Mouse (Mus musculus) layer of hippocampus, adult 2 months (tissue): ENCODE data around the gene Ces5a. TPM values are rescaled to one million over a fixed set of nuclear protein-coding genes. Genes with fewer than 3 reads are reported as not detected.

Experiments used
- DNase-seq, 2 experiments: peaks; one replicate each; pipeline ENCODE4 v3.0.0; 2022; ENCODE audit warnings: low spot score in 2 of 2
- H3K27ac ChIP-seq: fragments of 200-600 bp; 2 replicates; pipeline ENCODE4 v1.8.1; 2022
- H3K4me3 ChIP-seq: fragments of 200-600 bp; 2 replicates; pipeline ENCODE4 v1.8.1; 2022; ENCODE audit warnings: mild to moderate bottlenecking
- CTCF ChIP-seq: fragments of 200-600 bp; conservative IDR thresholded peaks from 2 replicates; pipeline ENCODE4 v1.8.1; 2022; ENCODE audit warnings: antibody characterized with exemption, mild to moderate bottlenecking, moderate library complexity
- long read RNA-seq, 2 experiments: library from polyadenylated mRNA; stranded (forward); transcript quantifications; one replicate each; pipeline ENCODE4 v2.0.0; 2021; ENCODE audit warnings: borderline mapping rate in 2 of 2
- total RNA-seq, 2 experiments: library from RNA; stranded (reverse); gene quantifications; 2 replicates each; pipeline ENCODE4 v1.2.3; 2021

Ces5a gene
- total RNA-seq, result under 1 TPM; 0.34 to 0.97 TPM
- long read RNA-seq, experiment 1, result 0 reads
- long read RNA-seq, experiment 2, partial matches to known transcripts, result 1 of 1 reads
- long read RNA-seq, experiment 2, other reads (novel, unspliced or antisense), result 0 of 1 reads

DNA sequence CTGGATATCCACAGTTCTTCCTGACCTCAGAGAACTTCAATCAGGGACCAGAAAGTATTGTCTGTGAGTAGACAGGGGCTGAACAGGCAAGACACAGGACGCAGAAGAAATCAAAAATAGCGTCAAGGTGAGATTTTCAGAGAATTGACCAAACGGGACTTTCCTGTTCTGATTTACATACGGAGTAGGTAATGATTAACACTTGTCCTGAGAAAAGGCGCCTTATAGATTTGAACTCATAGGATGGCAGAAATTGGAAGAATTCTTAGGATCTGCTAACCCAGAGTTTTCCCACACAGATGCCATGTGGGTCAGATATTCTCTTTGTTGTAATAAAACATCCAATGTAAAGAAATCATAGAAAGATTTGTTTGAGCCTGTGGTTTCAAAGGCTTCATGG is at the start of gene Ces5a:
Ces5a (minus strand) TSS at position 101 of the 400 bp plus-strand sequence.
- H3K4me3 ChIP-seq, result no peak within 1 kb of the TSS
- no peak within 1 kb of the TSS for H3K27ac ChIP-seq
- DNase-seq, result no peak
- no peak for TF ChIP-seq CTCF

DNA sequence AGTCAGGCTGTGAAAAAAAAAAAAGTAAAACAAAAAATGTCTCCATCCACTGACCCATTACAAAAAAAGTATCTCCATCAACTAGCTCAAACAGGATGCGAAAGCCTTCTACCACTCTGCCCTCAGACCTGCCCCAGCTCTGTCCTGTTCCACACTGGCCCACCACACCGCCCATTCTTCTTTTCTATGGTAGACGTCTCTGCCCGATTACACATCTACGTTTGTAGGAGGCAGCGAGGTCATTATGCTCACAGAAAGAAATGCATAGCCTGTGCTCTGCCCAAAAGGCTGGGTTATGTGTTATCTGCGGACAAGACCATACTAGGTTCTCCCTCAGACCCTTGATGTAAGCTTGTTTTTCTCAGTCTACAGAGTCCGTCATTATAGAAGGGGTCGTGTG is 37.2 kb upstream of the Ces5a start:
- H3K27ac ChIP-seq, result peak overlapping the region; percentile 98
- no peak for DNase-seq
- TF ChIP-seq CTCF, result no peak
- no peak overlapping the region for H3K4me3 ChIP-seq

DNA sequence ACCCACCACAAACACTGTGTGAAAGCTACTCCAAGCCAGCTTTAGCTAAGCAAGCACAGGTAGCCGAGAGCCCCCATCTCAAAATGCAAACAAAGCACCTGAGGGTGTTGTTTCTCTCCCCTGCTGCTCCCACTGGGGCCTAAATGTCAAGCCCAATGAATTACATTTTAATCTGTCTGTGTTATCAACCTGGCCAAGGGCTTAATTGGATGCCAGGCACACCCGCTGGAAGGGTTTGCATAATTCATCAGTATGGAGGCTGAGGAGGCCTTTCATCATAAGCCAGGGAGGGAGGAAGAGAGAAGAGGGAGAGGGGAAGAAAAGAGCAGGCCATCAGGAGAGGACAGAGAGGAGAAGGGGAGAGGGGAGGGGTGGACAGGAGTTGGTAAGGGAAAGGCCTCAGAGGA is 36.5 kb upstream of the Ces5a start:
- Histone ChIP-seq H3K4me3 (no peak overlapping the region), H3K27ac (peak overlapping the region; percentile 98)
- TF ChIP-seq CTCF, result no peak
- DNase-seq, result peak in 1 of 2 experiments; percentile 20

DNA sequence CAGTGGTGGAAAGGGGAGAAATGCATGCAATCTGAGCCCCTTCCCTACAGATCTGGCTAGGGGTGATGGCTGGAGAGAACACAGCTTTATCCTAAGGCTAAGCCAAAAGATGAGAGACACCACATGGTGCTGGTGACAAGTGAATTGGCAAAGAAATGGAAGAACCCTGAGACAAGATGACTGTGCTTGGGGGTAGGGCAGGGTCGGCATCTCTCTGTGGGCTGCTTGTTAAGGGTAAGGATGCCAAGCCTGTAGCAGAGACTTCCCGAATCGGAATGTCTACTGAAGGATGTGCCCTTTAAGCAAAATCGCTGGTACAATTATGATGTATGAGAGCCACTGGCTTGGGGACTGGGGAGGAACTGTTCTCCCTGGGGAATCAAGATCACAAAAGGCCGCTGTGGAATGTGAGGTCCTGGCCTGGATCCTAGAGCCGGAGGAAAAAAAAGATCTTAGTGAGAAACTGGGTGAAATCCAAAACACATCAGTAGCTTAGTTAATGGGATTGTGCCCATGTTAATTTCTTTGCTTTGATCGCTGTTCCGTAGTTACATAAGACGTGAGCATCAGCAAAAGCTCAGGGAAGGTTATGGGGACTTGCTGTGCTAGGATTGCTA is 35.8 kb upstream of the Ces5a start:
- no peak overlapping the region for H3K4me3 ChIP-seq
- peak overlapping the region; percentile 98 for H3K27ac ChIP-seq
- TF ChIP-seq CTCF, result no peak
- peak; percentile 54 to 72 for DNase-seq

DNA sequence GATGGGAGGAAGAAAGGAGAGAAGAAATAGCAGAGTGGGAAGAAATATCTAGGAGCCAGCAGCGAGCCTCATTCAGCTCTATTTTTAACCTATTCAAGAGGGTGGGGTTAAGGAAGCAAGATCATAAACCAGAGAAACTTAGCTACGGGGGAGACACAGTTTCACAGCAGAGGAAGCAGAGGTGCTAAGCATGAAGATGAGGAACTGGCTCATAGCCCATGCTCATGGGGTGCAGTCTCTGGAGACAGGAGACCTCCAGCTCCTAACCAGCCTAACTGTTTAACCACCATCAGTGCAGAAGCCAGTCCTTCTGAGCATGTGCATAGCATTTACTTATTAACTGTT is 34.5 kb upstream of the Ces5a start:
- peak overlapping the region; percentile 25; the same call in 1 of the 2 replicates for H3K4me3 ChIP-seq
- no peak for DNase-seq
- peak overlapping the region; percentile 98 for H3K27ac ChIP-seq
- no peak for TF ChIP-seq CTCF

DNA sequence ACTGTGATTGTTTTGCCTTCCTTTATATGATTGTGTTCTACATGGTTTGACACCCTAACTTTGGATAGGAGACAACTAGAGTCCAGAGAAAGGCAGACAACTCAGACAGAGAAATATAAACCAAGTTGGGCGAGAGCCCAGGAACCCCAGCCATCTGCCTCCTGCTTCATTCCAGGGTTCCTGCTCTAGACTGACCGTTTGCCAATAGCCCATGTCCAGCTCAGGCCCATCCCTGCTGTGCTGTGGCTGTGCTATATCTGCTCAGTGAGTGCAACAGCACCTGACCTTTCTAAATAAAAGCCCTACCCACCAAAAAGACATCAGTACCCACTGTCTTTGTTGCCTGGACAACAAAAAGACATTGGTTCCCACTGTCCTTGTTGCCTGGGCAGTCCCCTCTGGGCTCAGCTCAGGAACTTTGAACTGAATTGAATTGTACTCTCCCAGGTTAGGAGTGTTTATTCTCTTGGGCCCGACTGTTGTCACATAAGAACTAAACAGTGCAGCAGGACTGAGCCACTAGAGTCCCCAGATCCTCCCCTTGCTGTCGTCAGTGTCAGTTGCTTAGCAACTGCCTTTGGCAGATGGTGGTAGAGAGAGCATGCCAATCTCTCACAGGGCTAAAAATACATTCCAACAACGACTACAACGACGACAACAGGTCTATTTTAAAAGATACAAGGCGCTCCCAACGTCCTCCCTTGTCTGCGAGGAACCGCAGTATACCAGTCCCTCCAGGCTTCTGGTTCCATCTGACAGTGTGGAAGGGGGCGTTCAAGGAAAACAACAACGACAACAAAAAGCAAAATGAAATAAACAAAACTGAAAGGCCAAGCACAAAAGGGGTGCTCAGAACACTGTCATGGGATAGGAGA is 33.9 kb upstream of the Ces5a start:
- TF ChIP-seq CTCF, result no peak
- peak overlapping the region; percentile 98 for H3K27ac ChIP-seq
- peak overlapping the region; percentile 25; the same call in 1 of the 2 replicates for H3K4me3 ChIP-seq
- peak; percentile 87 to 93 for DNase-seq

DNA sequence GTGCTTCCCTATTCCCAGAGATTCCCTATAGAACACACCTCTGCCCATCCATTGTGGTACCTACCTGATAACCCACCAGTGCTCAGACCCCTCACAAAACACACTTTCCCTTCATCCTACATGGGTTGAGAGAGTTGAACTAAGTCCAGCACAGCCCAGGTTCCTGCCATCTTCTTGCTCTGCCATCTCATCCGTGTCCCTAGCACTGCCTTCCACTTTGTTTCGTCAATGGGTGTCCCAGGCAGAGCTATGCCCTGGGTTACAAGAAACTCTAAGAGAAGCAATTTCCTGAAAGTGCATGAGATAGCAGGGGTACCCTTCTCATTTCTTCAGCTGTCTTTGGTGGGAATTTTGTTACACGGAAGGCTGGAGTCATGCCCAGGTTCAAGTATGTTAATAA is 33.0 kb upstream of the Ces5a start:
- DNase-seq, result no peak
- Histone ChIP-seq H3K4me3 (no peak overlapping the region), H3K27ac (peak overlapping the region; percentile 98)
- no peak for TF ChIP-seq CTCF

DNA sequence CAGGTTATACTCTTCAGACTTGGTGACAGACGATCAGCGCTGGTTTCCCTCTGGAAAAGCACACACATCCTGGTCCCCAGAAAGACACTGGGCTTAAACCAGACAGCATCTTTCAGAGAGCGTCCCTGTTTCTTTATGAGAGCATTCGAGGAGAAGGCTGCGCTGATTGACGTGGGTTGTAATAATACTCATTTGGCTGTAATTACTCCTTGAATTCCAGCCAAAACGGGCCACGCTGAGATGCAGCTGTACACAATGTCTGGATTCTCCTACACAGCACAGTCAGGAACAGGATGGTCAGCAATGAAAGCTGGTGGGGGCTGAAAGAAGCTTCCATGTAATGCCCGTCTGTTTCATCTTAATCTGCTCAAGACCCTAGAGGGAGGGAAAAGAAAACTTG is 31.5 kb upstream of the Ces5a start:
- Histone ChIP-seq H3K4me3 (no peak overlapping the region), H3K27ac (peak overlapping the region; percentile 28; the same call in 1 of the 2 replicates)
- peak; percentile 32 to 68 for DNase-seq
- no peak for TF ChIP-seq CTCF

DNA sequence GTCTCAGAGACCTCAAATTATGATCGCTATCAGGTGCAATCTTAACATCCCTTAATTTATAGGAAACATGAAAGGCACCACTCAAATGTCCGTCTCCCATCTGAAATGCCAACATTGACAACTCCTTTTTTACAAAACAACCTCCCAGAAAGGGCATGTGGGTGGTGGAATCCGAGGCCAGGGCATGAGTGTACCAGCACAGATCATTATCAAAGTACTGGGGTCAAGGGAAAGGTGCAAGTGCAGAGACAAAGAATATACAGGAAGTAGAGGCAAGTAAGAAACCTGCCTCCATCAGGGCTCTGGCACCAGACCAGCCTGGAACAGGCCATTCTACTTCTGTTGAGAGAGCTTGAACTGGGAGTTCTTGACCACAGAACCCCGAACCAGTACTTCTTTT is 29.0 kb upstream of the Ces5a start:
- no peak for DNase-seq
- TF ChIP-seq CTCF, result no peak
- H3K27ac ChIP-seq, result no peak overlapping the region

DNA sequence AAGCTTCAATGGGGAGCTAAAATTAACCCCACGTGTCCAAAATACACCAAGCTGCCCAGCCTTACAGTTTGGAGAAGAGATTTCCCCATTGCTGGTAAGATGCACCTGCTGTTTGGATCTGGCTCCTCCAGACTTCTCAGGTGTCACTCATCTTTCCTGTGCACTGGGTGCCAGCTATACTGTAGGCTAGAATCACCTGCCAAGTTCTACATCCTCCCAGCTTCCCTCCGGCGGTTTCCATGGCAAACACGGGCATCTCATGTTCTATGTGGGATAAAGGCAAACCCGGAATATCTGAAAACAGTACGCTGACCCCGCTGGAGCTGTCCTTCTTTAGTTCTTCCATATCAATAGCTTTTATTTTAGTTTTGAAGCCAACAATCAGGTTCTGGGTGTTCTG is 27.9 kb upstream of the Ces5a start:
- H3K27ac ChIP-seq, result no peak overlapping the region
- H3K4me3 ChIP-seq, result no peak overlapping the region
- no peak for TF ChIP-seq CTCF
- no peak for DNase-seq

More for the DNA sequence above, 29.0 kb upstream of the Ces5a start:
- no peak overlapping the region for H3K4me3 ChIP-seq

DNA sequence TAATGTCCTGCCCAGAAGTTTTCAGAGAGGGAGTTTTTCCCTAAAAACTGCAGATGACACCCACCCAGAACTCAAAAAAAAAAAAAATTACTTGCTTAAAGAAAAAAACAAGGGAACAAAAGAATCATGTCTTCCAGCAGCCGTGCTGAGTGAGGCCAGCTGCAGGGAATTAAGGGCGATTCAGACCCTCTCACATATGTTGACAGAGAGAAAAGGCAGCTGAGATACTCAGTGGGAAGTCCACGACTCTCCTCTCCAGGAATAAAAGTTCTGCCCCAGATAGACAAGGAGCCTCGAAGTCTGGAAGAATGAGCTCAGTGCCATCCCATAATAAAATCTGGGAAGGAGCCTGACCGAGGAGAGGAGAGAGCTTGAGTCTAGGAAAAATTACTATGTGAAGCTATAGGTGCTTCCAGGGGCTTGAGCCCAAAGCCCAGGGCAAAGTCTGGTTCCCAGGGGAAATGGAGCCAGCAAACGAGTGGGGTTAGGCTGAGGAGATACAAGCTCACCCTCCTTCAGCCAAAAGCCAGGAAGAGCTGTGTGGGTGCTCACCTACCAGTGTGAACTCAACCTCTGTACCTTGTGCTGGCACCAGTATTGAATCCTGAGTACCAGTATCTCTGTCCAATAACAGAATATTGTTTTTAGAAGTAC is 27.1 kb upstream of the Ces5a start:
- H3K4me3 ChIP-seq, result no peak overlapping the region
- H3K27ac ChIP-seq, result no peak overlapping the region
- no peak for TF ChIP-seq CTCF
- DNase-seq, result no peak

DNA sequence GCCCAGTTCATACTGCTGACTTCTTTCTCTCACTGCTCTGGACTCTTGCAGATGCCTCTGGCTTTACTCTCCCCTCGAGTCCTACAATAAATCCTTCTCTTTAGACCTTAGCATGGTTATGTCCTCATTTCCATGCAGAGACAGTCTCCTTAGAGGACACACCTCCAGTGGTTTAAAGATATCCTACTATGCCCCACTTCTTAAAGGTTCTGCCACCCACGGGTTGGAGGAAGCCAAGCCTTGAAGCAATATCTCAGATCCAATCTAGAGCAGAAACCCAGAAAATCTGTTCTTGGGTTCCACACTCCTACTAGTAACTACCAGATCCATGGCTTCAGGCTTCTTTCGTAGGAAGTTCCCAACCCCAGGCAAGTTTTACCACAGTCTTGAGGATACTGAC is 25.6 kb upstream of the Ces5a start:
- no peak overlapping the region for H3K27ac ChIP-seq
- DNase-seq, result no peak
- TF ChIP-seq CTCF, result no peak
- no peak overlapping the region for H3K4me3 ChIP-seq

DNA sequence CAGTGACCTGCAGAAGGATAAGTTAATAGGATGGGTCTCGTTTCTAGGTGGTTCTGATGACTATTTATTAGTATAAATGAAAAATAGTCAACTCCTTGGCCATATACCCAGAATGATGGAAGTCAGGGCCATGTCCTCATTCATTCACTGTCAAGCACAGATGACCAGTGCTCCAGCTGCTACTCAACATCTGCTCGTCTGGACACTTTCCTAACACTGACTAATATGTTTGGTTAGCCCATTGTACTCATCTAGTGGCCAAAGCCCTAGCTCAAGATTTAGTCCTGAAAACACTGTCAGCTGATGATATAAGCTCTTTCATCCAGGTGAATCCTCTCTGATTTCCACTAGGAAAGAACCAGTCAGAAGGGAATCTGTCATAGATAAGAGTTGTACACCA is 24.1 kb upstream of the Ces5a start:
- Histone ChIP-seq H3K27ac (no peak overlapping the region), H3K4me3 (no peak overlapping the region)
- no peak for TF ChIP-seq CTCF
- DNase-seq, result no peak
